Mouse (Mus musculus) frontal cortex, postnatal 10 days (tissue): ENCODE results near the gene Adra2b.

Experiments used
- DNase-seq, 2 experiments: peaks; one replicate each; pipeline ENCODE4 v3.0.0; 2022; ENCODE audit warnings: low spot score in 2 of 2, mixed read lengths in 1 of 2

Adra2b gene

GRCm38 (mm10) chr2:127338833-127339232 lies 24.2 kb upstream of the Adra2b start:
- DNase-seq = no peak

- DNase-seq = no peak
Measured at GRCm38 (mm10) chr2:127339262-127339661, 23.7 kb upstream of the Adra2b start.

- peak in 1 of 2 experiments; percentile 27 for DNase-seq
Measured at GRCm38 (mm10) chr2:127341159-127341558, 21.8 kb upstream of the Adra2b start.

GRCm38 (mm10) chr2:127346334-127346733 lies 16.7 kb upstream of the Adra2b start:
- no peak for DNase-seq

- no peak for DNase-seq
Measured at GRCm38 (mm10) chr2:127347147-127347985, 15.6 kb upstream of the Adra2b start.

- DNase-seq = no peak
Measured at GRCm38 (mm10) chr2:127353881-127354280, 9.1 kb upstream of the Adra2b start.

GRCm38 (mm10) chr2:127363282-127363652 lies 259 bp downstream of the Adra2b start:
- DNase-seq = peak in 1 of 2 experiments; percentile 11

- no peak for DNase-seq
Measured at GRCm38 (mm10) chr2:127363696-127364095, 688 bp downstream of the Adra2b start.

- no peak for DNase-seq
Measured at GRCm38 (mm10) chr2:127364452-127364851, 1.4 kb downstream of the Adra2b start.

GRCm38 (mm10) chr2:127367126-127367820 lies 4.3 kb downstream of the Adra2b start:
- no peak for DNase-seq

- no peak for DNase-seq
Measured at GRCm38 (mm10) chr2:127369703-127370376, 6.8 kb downstream of the Adra2b start.

- no peak for DNase-seq
Measured at GRCm38 (mm10) chr2:127370561-127371483, 7.8 kb downstream of the Adra2b start.

- no peak for DNase-seq
Measured at GRCm38 (mm10) chr2:127371484-127371861, 8.5 kb downstream of the Adra2b start.

- no peak for DNase-seq
Measured at GRCm38 (mm10) chr2:127372082-127372481, 9.1 kb downstream of the Adra2b start.

GRCm38 (mm10) chr2:127374131-127374530 lies 11.1 kb downstream of the Adra2b start:
- DNase-seq = no peak

GRCm38 (mm10) chr2:127375087-127375486 lies 12.1 kb downstream of the Adra2b start:
- no peak for DNase-seq

GRCm38 (mm10) chr2:127375759-127376341 lies 12.8 kb downstream of the Adra2b start:
- DNase-seq = no peak

GRCm38 (mm10) chr2:127376423-127377051 lies 13.5 kb downstream of the Adra2b start:
- no peak for DNase-seq

- no peak for DNase-seq
Measured at GRCm38 (mm10) chr2:127377942-127378610, 15.1 kb downstream of the Adra2b start.

GRCm38 (mm10) chr2:127378611-127378990 lies 15.6 kb downstream of the Adra2b start:
- DNase-seq = no peak
